Mouse (Mus musculus): ENCODE results near the gene Igdcc4. TPM values are rescaled to one million over a fixed set of nuclear protein-coding genes. Genes with fewer than 3 reads are reported as not detected.

Igdcc4 gene
- total RNA-seq, 2 experiments from 2014 or later = 12.3 to 13.8 TPM

GRCm38 (mm10) chr9:65154692-65155455 lies 53.6 kb downstream of the Igdcc4 start:
- no peak for DNase-seq

GRCm38 (mm10) chr9:65156604-65157003 lies 55.3 kb downstream of the Igdcc4 start:
- DNase-seq = no peak

- DNase-seq = no peak
Observed at GRCm38 (mm10) chr9:65157631-65158030, 56.3 kb downstream of the Igdcc4 start.

GRCm38 (mm10) chr9:65161188-65161587 lies 59.9 kb downstream of the Igdcc4 start:
- no peak for DNase-seq

- no peak for DNase-seq
Observed at GRCm38 (mm10) chr9:65161881-65162280, 60.6 kb downstream of the Igdcc4 start.

- no peak for DNase-seq
Observed at GRCm38 (mm10) chr9:65162711-65163639, 61.7 kb downstream of the Igdcc4 start.

- no peak for DNase-seq
Observed at GRCm38 (mm10) chr9:65164870-65165269, 63.6 kb downstream of the Igdcc4 start.

- DNase-seq = no peak
Observed at GRCm38 (mm10) chr9:65166386-65166785, 65.1 kb downstream of the Igdcc4 start.

GRCm38 (mm10) chr9:65168534-65168933 lies 67.2 kb downstream of the Igdcc4 start:
- no peak for DNase-seq

GRCm38 (mm10) chr9:65168952-65169351 lies 67.7 kb downstream of the Igdcc4 start:
- no peak for DNase-seq

GRCm38 (mm10) chr9:65172654-65173053 lies 71.4 kb downstream of the Igdcc4 start:
- DNase-seq = no peak

- no peak for DNase-seq
Observed at GRCm38 (mm10) chr9:65175234-65175938, 74.1 kb downstream of the Igdcc4 start.

GRCm38 (mm10) chr9:65175939-65176871 lies 74.9 kb downstream of the Igdcc4 start:
- DNase-seq = no peak

GRCm38 (mm10) chr9:65177497-65177896 lies 76.2 kb downstream of the Igdcc4 start:
- no peak for DNase-seq

- DNase-seq = no peak
Observed at GRCm38 (mm10) chr9:65177912-65178311, 76.6 kb downstream of the Igdcc4 start.

- peak; percentile 39 to 54 for DNase-seq
Observed at GRCm38 (mm10) chr9:65178336-65179213, 77.3 kb downstream of the Igdcc4 start.

GRCm38 (mm10) chr9:65179817-65180624 lies 78.7 kb downstream of the Igdcc4 start:
- no peak for DNase-seq
